Mouse (Mus musculus) gastrocnemius, adult 2 months (tissue): ENCODE measurements around the gene Asb16. TPM values are rescaled to one million over a fixed set of nuclear protein-coding genes. Genes with fewer than 3 reads are reported as not detected.

Experiments used
- DNase-seq: peaks from one replicate; pipeline ENCODE4 v3.0.0; 2022
- H3K27ac ChIP-seq: fragments of 200-600 bp; 2 replicates; pipeline ENCODE4 v1.8.1; 2022; ENCODE audit warnings: mild to moderate bottlenecking
- H3K4me3 ChIP-seq: fragments of 200-600 bp; 2 replicates; pipeline ENCODE4 v1.8.1; 2022; ENCODE audit warnings: mild to moderate bottlenecking, moderate library complexity
- CTCF ChIP-seq: fragments of 200-600 bp; IDR thresholded peaks from 2 replicates; pipeline ENCODE4 v1.8.1; 2022; ENCODE audit warnings: antibody characterized with exemption, mild to moderate bottlenecking, moderate library complexity
- intact Hi-C: fragments of 180-260 bp; cut with DNase I; formaldehyde crosslinking; loops from one replicate; pipeline ENCODE4 v1.15.1; 2025
- total RNA-seq, 2 experiments: library from RNA; stranded (reverse); gene quantifications; 2 replicates each; pipeline ENCODE4 v1.2.3; 2021

The Asb16 gene
- total RNA-seq, 2 experiments from 2014 or later, result 78.2 to 80.4 TPM

- peak; percentile 37; the same call in 1 of the 2 replicates for TF ChIP-seq CTCF
- no peak overlapping the region for H3K27ac ChIP-seq
- H3K4me3 ChIP-seq, result no peak overlapping the region
- intact Hi-C loops, result no loop called here
- DNase-seq, result no peak
Measured at GRCm38 (mm10) chr11:102246871-102247270, 21.7 kb upstream of the Asb16 start.

GRCm38 (mm10) chr11:102248630-102249230, 19.8 kb upstream of the Asb16 start, which contains the start of gene BC030867:
BC030867 (plus strand) TSS chr11:102248882.
- peak; percentile 78 for TF ChIP-seq CTCF
- Histone ChIP-seq H3K4me3 (peak within 1 kb of the TSS; percentile 81), H3K27ac (no peak within 1 kb of the TSS)
- intact Hi-C loops, result loop anchor here (1.0 to 2.0 kb wide), 2 partner anchors 18 kb away; partner anchors contain the start of gene Hdac5
- DNase-seq, result peak; percentile 91

GRCm38 (mm10) chr11:102249351-102250090, 19.0 kb upstream of the Asb16 start:
- Histone ChIP-seq H3K4me3 (peak overlapping the region; percentile 81), H3K27ac (no peak overlapping the region)
- DNase-seq, result no peak
- no peak for TF ChIP-seq CTCF
- intact Hi-C loops, result loop anchor here (2.0 kb wide), 1 partner anchor 17 kb away; no protein-coding TSS in a partner anchor

GRCm38 (mm10) chr11:102257514-102257913, 11.0 kb upstream of the Asb16 start:
- Histone ChIP-seq H3K27ac (no peak overlapping the region), H3K4me3 (no peak overlapping the region)
- intact Hi-C loops, result no loop called here
- TF ChIP-seq CTCF, result peak; percentile 39; the same call in 1 of the 2 replicates
- no peak for DNase-seq

GRCm38 (mm10) chr11:102258095-102258494, 10.4 kb upstream of the Asb16 start:
- Histone ChIP-seq H3K4me3 (no peak overlapping the region), H3K27ac (no peak overlapping the region)
- no peak for DNase-seq
- intact Hi-C loops, result no loop called here
- no peak for TF ChIP-seq CTCF

GRCm38 (mm10) chr11:102258521-102258920, 10.0 kb upstream of the Asb16 start:
- no peak overlapping the region for H3K27ac ChIP-seq
- no peak for DNase-seq

GRCm38 (mm10) chr11:102263211-102263610, 5.3 kb upstream of the Asb16 start:
- H3K27ac ChIP-seq, result no peak overlapping the region
- intact Hi-C loops, result no loop called here
- TF ChIP-seq CTCF, result no peak
- no peak overlapping the region for H3K4me3 ChIP-seq
- DNase-seq, result no peak

More at GRCm38 (mm10) chr11:102258521-102258920, 10.0 kb upstream of the Asb16 start:
- no peak overlapping the region for H3K4me3 ChIP-seq
- TF ChIP-seq CTCF, result peak; percentile 38
- intact Hi-C loops, result no loop called here

- DNase-seq, result no peak
- Histone ChIP-seq H3K27ac (no peak overlapping the region), H3K4me3 (no peak overlapping the region)
- intact Hi-C loops, result loop anchor here (2.0 to 5.0 kb wide), 2 partner anchors 17 to 124 kb away; partner anchors contain the start of gene BC030867
- no peak for TF ChIP-seq CTCF
Measured at GRCm38 (mm10) chr11:102265816-102266215, 2.7 kb upstream of the Asb16 start.

GRCm38 (mm10) chr11:102266631-102267355, 1.8 kb upstream of the Asb16 start:
- DNase-seq, result peak; percentile 32
- intact Hi-C loops, result loop anchor here (1.0 to 5.0 kb wide), 3 partner anchors 18 to 164 kb away; partner anchors contain the start of gene BC030867
- TF ChIP-seq CTCF, result no peak
- Histone ChIP-seq H3K4me3 (peak overlapping the region; percentile 33), H3K27ac (peak overlapping the region; percentile 98)

GRCm38 (mm10) chr11:102267480-102267879, 1.1 kb upstream of the Asb16 start:
- intact Hi-C loops, result loop anchor here (1.0 to 5.0 kb wide), 3 partner anchors 19 to 165 kb away; partner anchors contain the start of gene BC030867
- Histone ChIP-seq H3K4me3 (peak overlapping the region; percentile 33), H3K27ac (peak overlapping the region; percentile 98)

GRCm38 (mm10) chr11:102276411-102276915, 7.9 kb downstream of the Asb16 start:
- no peak for TF ChIP-seq CTCF
- peak overlapping the region; percentile 57 for H3K4me3 ChIP-seq
- H3K27ac ChIP-seq, result peak overlapping the region; percentile 89
- peak; percentile 53 for DNase-seq
- intact Hi-C loops, result no loop called here

More at GRCm38 (mm10) chr11:102267480-102267879, 1.1 kb upstream of the Asb16 start:
- peak; percentile 74 for TF ChIP-seq CTCF
- DNase-seq, result peak; percentile 86

- Histone ChIP-seq H3K27ac (peak overlapping the region; percentile 89), H3K4me3 (no peak overlapping the region)
- no peak for TF ChIP-seq CTCF
- intact Hi-C loops, result no loop called here
- peak; percentile 81 for DNase-seq
Measured at GRCm38 (mm10) chr11:102277754-102278153, 9.2 kb downstream of the Asb16 start.
